8 mouse cellular contexts compared by ENCODE assay signal in the genomic region with DNA sequence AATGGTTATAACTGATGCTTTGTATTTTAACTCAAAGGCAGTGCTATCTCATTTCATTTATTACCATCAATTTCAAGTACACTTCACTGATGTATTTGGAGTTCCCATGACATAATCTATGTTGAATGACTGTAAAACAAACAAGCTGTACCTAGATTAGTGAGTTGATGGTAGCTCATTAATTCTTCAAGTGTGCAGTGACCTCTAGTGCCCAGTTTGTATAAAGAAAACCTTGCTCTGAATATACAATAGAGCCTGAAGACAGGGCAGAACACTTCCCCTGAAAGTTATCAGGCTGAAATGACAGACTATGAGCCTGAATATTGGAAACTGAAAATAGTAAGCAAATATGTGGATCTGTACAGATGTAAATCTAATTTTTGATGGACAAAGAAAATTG.
A peak's percentile ranks its signal among the peaks of the same experiment; 100 is the strongest.
DNase-seq lines count a peak whose midpoint lies in the region; ATAC-seq and TF ChIP-seq lines count a peak whose summit lies in the region.

No protein-coding gene starts in this region.

- H3K9ac ChIP-seq in hindbrain, embryonic 12.5 days: no peak overlapping the region
- H3K9ac ChIP-seq in lung, postnatal 0 days (replicated peaks; ENCODE audit: low read depth): no peak overlapping the region

- no peaks in the 10 kb centered on the region for H3K9me3 ChIP-seq in hindbrain, embryonic 12.5 days (replicated peaks)
- no peaks in the 10 kb centered on the region for H3K9me3 ChIP-seq in lung, postnatal 0 days (ENCODE audit: low read length)
- no peaks in the 10 kb centered on the region for H3K9me3 ChIP-seq in heart, embryonic 10.5 days

- no peak overlapping the region for H3K4me3 ChIP-seq in hindbrain, embryonic 12.5 days
- no peak overlapping the region for H3K4me3 ChIP-seq in lung, postnatal 0 days (ENCODE audit: low read depth, low read length)
- no peak overlapping the region for H3K4me3 ChIP-seq in heart, embryonic 10.5 days

- H3K27ac ChIP-seq in hindbrain, embryonic 12.5 days: no peak overlapping the region
- H3K27ac ChIP-seq in lung, postnatal 0 days (ENCODE audit: low read length): no peak overlapping the region
- H3K27ac ChIP-seq in heart, embryonic 10.5 days: no peak overlapping the region

- no peak for TF ChIP-seq EP300 in lung, postnatal 0 days (IDR thresholded peaks at IDR 0.05)

- H3K4me2 ChIP-seq in hindbrain, embryonic 12.5 days (replicated peaks): no peak overlapping the region
- no peak overlapping the region for H3K4me2 ChIP-seq in lung, postnatal 0 days (replicated peaks; ENCODE audit: low read depth, low read length)

- ATAC-seq in frontal cortex, adult (ENCODE audit: low TSS enrichment): peak; percentile 93
- ATAC-seq in hindbrain, embryonic 12.5 days (ENCODE audit: low FRiP score): peak; percentile 76
- ATAC-seq in lung, postnatal 0 days: peak; percentile 38

- no peak for DNase-seq in frontal cortex, postnatal 25 days (ENCODE audit: low spot score in 2 of 2)
- DNase-seq in 3T3-L1 (ENCODE audit: low read depth, low spot score): peak; percentile 65
- DNase-seq in brain, adult 2 months (ENCODE audit: low read depth, low spot score): peak; percentile 58
- peak; percentile 68 for DNase-seq in lung, postnatal 0 days (ENCODE audit: low spot score)
- DNase-seq in telencephalon, adult 2 months (ENCODE audit: low read depth, low spot score): peak; percentile 21
- DNase-seq in heart, embryonic 10.5 days (ENCODE audit: low spot score): no peak

- no peaks in the 10 kb centered on the region for H3K36me3 ChIP-seq in hindbrain, embryonic 12.5 days
- H3K36me3 ChIP-seq in lung, postnatal 0 days (ENCODE audit: insufficient read depth, low read length): no peaks in the 10 kb centered on the region
- no peaks in the 10 kb centered on the region for H3K36me3 ChIP-seq in heart, embryonic 10.5 days

- H3K4me1 ChIP-seq in hindbrain, embryonic 12.5 days: no peaks in the 10 kb centered on the region
- H3K4me1 ChIP-seq in lung, postnatal 0 days (ENCODE audit: insufficient read depth, low read depth, low read length): no peaks in the 10 kb centered on the region
- no peaks in the 10 kb centered on the region for H3K4me1 ChIP-seq in heart, embryonic 10.5 days

- peak; percentile 64 for TF ChIP-seq CTCF in lung, postnatal 0 days (IDR thresholded peaks at IDR 0.05)

- no peaks in the 10 kb centered on the region for H3K27me3 ChIP-seq in hindbrain, embryonic 12.5 days
- no peaks in the 10 kb centered on the region for H3K27me3 ChIP-seq in lung, postnatal 0 days (replicated peaks; ENCODE audit: insufficient read depth, low read length)
- no peaks in the 10 kb centered on the region for H3K27me3 ChIP-seq in heart, embryonic 10.5 days (ENCODE audit: insufficient read depth, poor library complexity, severe bottlenecking)

Comparison
In these comparisons a context has a peak if more than half of its experiments do, and no peak if none do; other contexts are left out.
1. ATAC-seq: peak in every context shown above with its lines; median percentile 93 in frontal cortex, adult; 76 in hindbrain, embryonic 12.5 days; 38 in lung, postnatal 0 days.
2. DNase-seq: peak in 3T3-L1 (single experiment), brain, adult 2 months (single experiment), lung, postnatal 0 days (single experiment) and telencephalon, adult 2 months (single experiment); none in frontal cortex, postnatal 25 days (0 of 2) and heart, embryonic 10.5 days (single experiment).